Mouse (Mus musculus) liver, postnatal 0 days (tissue): ENCODE measurements at regions not wholly inside any gene's neighbourhood (a gene's known extent, or its start where the extent isn't known, plus 50 kb on each side); places are given as distances from the start of the nearest gene placed in this dataset.

Experiments used
- ATAC-seq: fragments of 200-750 bp; cut with Nextera tagmentation; 2 replicates; pipeline ENCODE4 v1.8.0; 2017; ENCODE audit warnings: mild to moderate bottlenecking, moderate library complexity
- DNase-seq: peaks from one replicate; pipeline ENCODE4 v3.0.0-alpha.2; 2016
- H3K27ac ChIP-seq: fragments of 300-500 bp; sonication (generic); 2 replicates; pipeline ENCODE4 v1.5.1; 2014; ENCODE audit warnings: antibody characterized with exemption, moderate library complexity, mild to moderate bottlenecking, low read depth
- H3K27me3 ChIP-seq: fragments of 300-500 bp; sonication (generic); 2 replicates; pipeline ENCODE4 v1.6.1; 2014; ENCODE audit warnings: low read length, control low read depth, mixed read lengths; ENCODE audit not compliant: insufficient read depth
- H3K36me3 ChIP-seq: fragments of 300-500 bp; sonication (generic); replicated peaks from 2 replicates; pipeline ENCODE4 v1.6.1; 2014; ENCODE audit warnings: mild to moderate bottlenecking, control low read depth, low read length, moderate library complexity, mixed read lengths; ENCODE audit not compliant: insufficient read depth
- H3K4me1 ChIP-seq: fragments of 300-500 bp; sonication (generic); 2 replicates; pipeline ENCODE4 v1.6.1; 2014; ENCODE audit warnings: antibody characterized with exemption, mild to moderate bottlenecking, control low read depth; ENCODE audit not compliant: insufficient read depth
- H3K4me2 ChIP-seq: fragments of 300-500 bp; sonication (generic); 2 replicates; pipeline ENCODE4 v1.6.1; 2014; ENCODE audit warnings: low read depth, mild to moderate bottlenecking, low read length, moderate library complexity, mixed read lengths
- H3K4me3 ChIP-seq: fragments of 300-500 bp; sonication (generic); 2 replicates; pipeline ENCODE4 v1.5.1; 2014; ENCODE audit warnings: low read depth, low read length
- H3K9ac ChIP-seq: fragments of 300-500 bp; sonication (generic); replicated peaks from 2 replicates; pipeline ENCODE4 v1.6.1; 2014; ENCODE audit warnings: mild to moderate bottlenecking, moderate library complexity
- H3K9me3 ChIP-seq: fragments of 300-500 bp; sonication (generic); 2 replicates; pipeline ENCODE4 v1.6.1; 2016; ENCODE audit warnings: mild to moderate bottlenecking, control low read depth, low read length, mixed read lengths
- CTCF ChIP-seq: sonication (generic); IDR thresholded peaks from 2 replicates; pipeline ENCODE4 v1.5.1; 2016; ENCODE audit warnings: antibody characterized with exemption, low read depth
- EP300 ChIP-seq: IDR thresholded peaks from 2 replicates; pipeline ENCODE4 v1.6.1; 2016; ENCODE audit warnings: antibody characterized with exemption, low read depth, mild to moderate bottlenecking
- WGBS: fragments of 180-500 bp; shearing (Covaris S2); extraction: QIAGEN DNeasy Blood & Tissue Kit; methylation state at CpG from one replicate; pipeline ENCODE4 v1.1.7; 2014; ENCODE audit not compliant: insufficient replicate concordance; 5-methylcytosine and 5-hydroxymethylcytosine counted together

DNA sequence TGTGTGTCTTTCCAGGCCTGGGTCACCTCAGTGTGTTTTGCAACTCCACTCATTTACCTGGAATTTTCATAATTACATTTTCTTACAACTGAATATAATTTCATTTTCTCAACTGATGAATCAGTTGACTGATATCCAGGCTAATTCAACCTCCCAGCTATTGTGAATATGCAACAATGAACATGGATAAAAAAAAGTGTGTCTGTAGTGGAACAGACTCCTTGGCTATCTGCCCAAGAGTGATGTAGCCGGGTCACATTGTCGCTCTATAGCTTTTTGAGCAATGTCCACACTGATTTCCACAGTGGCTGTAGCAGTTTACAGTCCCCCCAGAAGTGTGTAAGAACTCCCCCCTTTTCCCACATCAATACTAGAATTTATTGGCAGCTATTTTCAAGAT, 162.4 kb downstream of the Gm19935 start:
- H3K27ac ChIP-seq, result no peak overlapping the region
- no peaks in the 10 kb centered on the region for H3K36me3 ChIP-seq
- no peak overlapping the region for H3K9ac ChIP-seq
- WGBS, result 73% methylated on average over 2 of the region's 2 CpGs
- ATAC-seq (no peak), DNase-seq (no peak)
- H3K27me3 ChIP-seq, result no peaks in the 10 kb centered on the region
- TF ChIP-seq CTCF (no peak), EP300 (no peak)
- no peak overlapping the region for H3K4me2 ChIP-seq
- H3K4me3 ChIP-seq, result no peak overlapping the region
- no peaks in the 10 kb centered on the region for H3K4me1 ChIP-seq
- no peaks in the 10 kb centered on the region for H3K9me3 ChIP-seq

GRCm38 (mm10) chr8:90642392-90642791, 174.8 kb downstream of the Gm19935 start:
- ATAC-seq, result no peak
- no peak for TF ChIP-seq EP300
- no peak for TF ChIP-seq CTCF

GRCm38 (mm10) chr8:90636770-90637169, 180.4 kb downstream of the Gm19935 start:
- Histone ChIP-seq H3K4me2 (no peak overlapping the region), H3K27me3 (no peaks in the 10 kb centered on the region), H3K9me3 (no peaks in the 10 kb centered on the region), H3K36me3 (no peaks in the 10 kb centered on the region), H3K27ac (no peak overlapping the region), H3K4me1 (no peaks in the 10 kb centered on the region), H3K9ac (no peak overlapping the region), H3K4me3 (no peak overlapping the region)
- no peak for ATAC-seq
- DNase-seq, result no peak
- WGBS, result 71% methylated on average over 7 of the region's 7 CpGs
- TF ChIP-seq CTCF, result no peak
- TF ChIP-seq EP300, result no peak

More at GRCm38 (mm10) chr8:90642392-90642791, 174.8 kb downstream of the Gm19935 start:
- Histone ChIP-seq H3K27me3 (no peaks in the 10 kb centered on the region), H3K4me2 (no peak overlapping the region), H3K9ac (no peak overlapping the region), H3K9me3 (no peaks in the 10 kb centered on the region), H3K4me3 (no peak overlapping the region), H3K36me3 (no peaks in the 10 kb centered on the region), H3K27ac (no peak overlapping the region), H3K4me1 (no peaks in the 10 kb centered on the region)
- DNase-seq, result no peak
- WGBS, result 71% methylated on average over 6 of the region's 6 CpGs

GRCm38 (mm10) chr8:90635766-90636492, 181.3 kb downstream of the Gm19935 start:
- TF ChIP-seq EP300 (no peak), CTCF (no peak)
- H3K27ac ChIP-seq, result no peak overlapping the region
- WGBS, result 64% methylated on average over 7 of the region's 7 CpGs
- H3K9me3 ChIP-seq, result no peaks in the 10 kb centered on the region
- H3K4me2 ChIP-seq, result no peak overlapping the region
- no peaks in the 10 kb centered on the region for H3K4me1 ChIP-seq
- no peaks in the 10 kb centered on the region for H3K36me3 ChIP-seq
- ATAC-seq (no peak), DNase-seq (no peak)
- H3K27me3 ChIP-seq, result no peaks in the 10 kb centered on the region
- H3K4me3 ChIP-seq, result no peak overlapping the region
- no peak overlapping the region for H3K9ac ChIP-seq

DNA sequence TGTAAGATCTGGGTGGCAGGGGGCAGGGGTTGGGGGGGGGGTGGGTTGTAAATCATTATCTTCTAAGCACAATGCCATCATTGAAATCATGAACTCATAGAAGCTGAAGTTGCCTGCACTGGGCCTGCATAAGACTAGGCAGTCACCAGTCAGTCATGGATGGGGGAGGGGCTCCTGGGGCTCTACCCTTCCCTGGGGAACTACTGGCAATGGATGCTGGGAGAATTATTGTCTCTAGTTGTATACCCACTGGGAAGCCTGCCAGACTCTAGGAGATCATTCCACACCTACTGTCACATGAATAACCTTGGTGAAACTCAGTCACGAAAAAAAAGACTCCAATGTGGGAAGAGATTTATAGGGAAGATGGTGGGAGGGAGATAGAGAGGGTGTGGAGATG, 186.4 kb downstream of the Gm19935 start:
- 71% methylated on average over 1 of the region's 1 CpGs for WGBS
- TF ChIP-seq CTCF, result no peak
- TF ChIP-seq EP300, result no peak
- Histone ChIP-seq H3K4me1 (no peaks in the 10 kb centered on the region), H3K4me3 (no peak overlapping the region), H3K4me2 (no peak overlapping the region), H3K9me3 (no peaks in the 10 kb centered on the region), H3K27ac (no peak overlapping the region), H3K27me3 (no peaks in the 10 kb centered on the region), H3K9ac (no peak overlapping the region), H3K36me3 (no peaks in the 10 kb centered on the region)
- DNase-seq (no peak), ATAC-seq (no peak)

DNA sequence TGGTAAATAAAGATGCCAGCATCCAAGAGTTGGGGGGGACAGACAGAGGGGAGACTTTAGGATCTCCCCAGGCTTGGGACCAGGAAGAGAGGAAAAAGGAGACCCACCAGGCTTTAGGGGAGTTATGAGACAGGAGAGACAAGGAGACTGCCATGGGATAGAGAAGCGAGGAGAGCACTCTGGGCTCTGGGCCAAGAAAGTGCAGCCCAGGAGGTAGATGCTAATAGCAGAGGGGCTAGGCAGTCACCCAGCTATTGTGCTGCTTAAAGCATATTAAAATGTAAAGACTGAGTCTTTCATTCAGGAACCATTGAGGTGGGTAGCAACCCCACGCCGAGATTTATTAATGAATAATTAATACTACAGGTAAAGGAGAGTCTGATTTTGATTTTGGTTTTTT, 208.8 kb downstream of the Gm19935 start:
- Histone ChIP-seq H3K36me3 (no peaks in the 10 kb centered on the region), H3K27ac (no peak overlapping the region), H3K27me3 (no peaks in the 10 kb centered on the region), H3K4me2 (no peak overlapping the region), H3K9ac (no peak overlapping the region), H3K4me1 (no peaks in the 10 kb centered on the region), H3K9me3 (no peaks in the 10 kb centered on the region), H3K4me3 (no peak overlapping the region)
- WGBS, result 62% methylated on average over 3 of the region's 3 CpGs
- DNase-seq (no peak), ATAC-seq (no peak)
- TF ChIP-seq CTCF, result no peak
- TF ChIP-seq EP300, result no peak
